Mouse (Mus musculus) gonadal fat pad, adult 2 months (tissue): Measurements from ENCODE around the gene Naxd. TPM values are rescaled to one million over a fixed set of nuclear protein-coding genes. Genes with fewer than 3 reads are reported as not detected.
"Not testable (repeated sequence)": the region's sequence is repeated elsewhere in the genome, so short reads cannot be mapped to it uniquely, and the experiment has no call there.

Experiments used
- DNase-seq: peaks from one replicate; pipeline ENCODE4 v3.0.0-alpha.2; 2012; ENCODE audit warnings: low read depth
- polyA plus RNA-seq: library from polyadenylated mRNA; depleted of rRNA; stranded (reverse); fragments of >200 nt; gene quantifications from 2 replicates; pipeline ENCODE4 v1.2.3, GENCODE M21; 2012; rRNA removed

Gene Naxd
- 186 and 189 TPM in 2 replicates for polyA plus RNA-seq

DNA sequence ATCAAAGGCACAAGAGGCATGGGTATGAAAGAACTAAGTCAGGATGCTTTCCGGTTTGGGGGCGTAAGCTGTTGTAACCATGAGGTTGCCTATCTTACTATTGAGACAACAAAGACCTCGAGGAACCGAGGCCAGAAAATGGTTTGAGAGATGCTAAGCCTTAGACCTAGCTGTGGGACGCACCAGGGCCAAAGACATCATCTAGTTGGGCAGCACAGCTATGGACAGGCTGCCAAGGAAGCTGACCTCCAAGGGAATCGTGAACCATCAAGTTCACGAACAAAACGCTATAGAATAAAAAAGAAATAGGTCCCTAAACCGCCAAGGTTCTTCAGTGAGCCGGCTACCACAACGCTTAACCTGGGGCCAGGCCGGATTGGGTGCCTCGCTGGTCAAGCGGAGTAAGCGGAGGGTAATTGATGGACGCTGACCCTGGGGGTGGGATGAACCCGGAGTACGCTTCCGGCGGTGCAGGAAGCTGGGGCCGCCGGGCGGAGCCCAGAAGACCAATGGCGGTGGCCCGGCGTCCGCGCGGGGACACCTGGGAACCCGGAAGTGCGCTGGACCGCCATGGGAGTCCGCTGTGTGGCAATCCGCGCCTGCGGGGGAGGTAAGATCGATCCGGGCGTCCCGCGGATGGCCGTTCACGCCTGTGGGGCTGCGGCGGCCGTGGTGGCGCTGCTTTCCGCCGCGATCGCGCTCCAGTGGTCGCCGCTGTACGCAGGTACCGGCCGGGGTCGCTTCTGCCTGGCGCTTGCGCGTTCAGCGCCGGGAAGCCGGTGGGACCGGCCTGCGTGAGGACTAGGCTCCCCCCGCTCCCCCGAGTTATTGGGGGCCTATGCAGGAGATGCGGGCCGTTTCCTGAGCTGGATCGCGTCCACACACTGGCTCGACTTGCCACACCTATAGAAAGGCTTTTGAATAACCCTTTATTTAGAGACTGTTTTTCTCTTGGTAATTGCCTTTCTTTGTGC is at the start of gene Naxd:
Naxd (plus strand) TSS at position 490 of the 974 bp plus-strand sequence.
- no peak for DNase-seq

GRCm38 (mm10) chr8:11447910-11448570 is 49.3 kb upstream of the Naxd start:
- no peak for DNase-seq

- DNase-seq, result no peak
These were observed 46.9 kb upstream of the Naxd start for GRCm38 (mm10) chr8:11450184-11451113.

DNA sequence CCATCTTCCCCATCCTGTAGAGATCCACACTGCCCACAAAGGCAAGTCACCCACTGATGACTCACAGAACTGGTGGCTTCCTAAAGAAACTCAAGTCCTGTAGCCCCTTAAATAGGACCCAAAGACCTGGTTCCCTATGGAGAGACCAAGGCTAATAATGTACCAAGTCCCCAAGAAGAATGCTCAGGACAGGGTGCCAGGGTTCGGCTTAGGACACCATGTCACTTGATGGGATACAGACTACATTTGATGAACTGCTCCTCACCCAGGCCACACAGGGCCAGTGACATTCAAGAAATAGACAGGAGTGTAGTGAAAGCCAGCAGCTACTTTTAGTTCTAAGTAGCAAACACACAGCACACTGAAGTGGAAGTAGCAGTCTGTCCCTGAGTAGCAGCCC is 45.2 kb upstream of the Naxd start:
- no peak for DNase-seq

DNA sequence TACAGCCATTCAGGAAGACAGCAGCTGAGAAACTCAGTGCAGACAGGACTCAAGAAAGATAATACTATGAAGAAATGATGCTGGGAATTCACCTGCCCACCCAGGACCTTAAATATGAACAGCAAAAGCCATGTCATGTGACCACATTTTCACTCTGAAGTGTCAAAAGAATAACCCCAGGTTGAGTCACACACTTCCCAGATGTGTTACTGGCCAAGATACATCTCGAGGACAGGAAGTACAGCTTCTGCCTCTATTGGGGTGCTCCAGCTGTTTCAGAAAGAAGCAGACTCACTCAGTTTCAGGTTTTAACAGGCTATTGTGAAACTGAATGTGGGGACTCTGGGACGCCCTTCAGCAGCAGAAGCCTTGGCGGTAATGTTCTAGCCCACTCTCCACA is 44.7 kb upstream of the Naxd start:
- DNase-seq, result no peak

DNA sequence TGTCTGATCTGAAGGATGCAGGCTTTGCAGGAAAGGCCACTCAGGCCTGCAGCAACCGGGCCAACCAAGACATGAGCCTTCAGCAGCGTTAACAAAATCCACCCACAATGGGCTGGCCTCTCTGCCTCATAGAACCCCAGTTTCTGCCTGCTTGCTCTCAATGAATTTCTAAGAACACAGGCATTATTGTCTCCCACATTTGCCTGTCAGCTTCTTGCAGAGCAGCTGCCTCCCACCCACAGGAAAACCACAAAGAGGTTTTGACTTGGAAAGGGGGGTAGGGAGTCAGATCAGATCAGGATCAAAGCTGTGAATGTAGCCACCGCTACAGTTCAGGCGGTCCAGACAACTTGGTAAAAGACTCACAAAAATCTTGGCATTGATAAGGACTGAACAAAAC is 44.3 kb upstream of the Naxd start:
- DNase-seq, result no peak

- no peak for DNase-seq
These were observed 43.1 kb upstream of the Naxd start for GRCm38 (mm10) chr8:11454228-11454627.

- no peak for DNase-seq
These were observed 40.0 kb upstream of the Naxd start for GRCm38 (mm10) chr8:11457278-11457677.

DNA sequence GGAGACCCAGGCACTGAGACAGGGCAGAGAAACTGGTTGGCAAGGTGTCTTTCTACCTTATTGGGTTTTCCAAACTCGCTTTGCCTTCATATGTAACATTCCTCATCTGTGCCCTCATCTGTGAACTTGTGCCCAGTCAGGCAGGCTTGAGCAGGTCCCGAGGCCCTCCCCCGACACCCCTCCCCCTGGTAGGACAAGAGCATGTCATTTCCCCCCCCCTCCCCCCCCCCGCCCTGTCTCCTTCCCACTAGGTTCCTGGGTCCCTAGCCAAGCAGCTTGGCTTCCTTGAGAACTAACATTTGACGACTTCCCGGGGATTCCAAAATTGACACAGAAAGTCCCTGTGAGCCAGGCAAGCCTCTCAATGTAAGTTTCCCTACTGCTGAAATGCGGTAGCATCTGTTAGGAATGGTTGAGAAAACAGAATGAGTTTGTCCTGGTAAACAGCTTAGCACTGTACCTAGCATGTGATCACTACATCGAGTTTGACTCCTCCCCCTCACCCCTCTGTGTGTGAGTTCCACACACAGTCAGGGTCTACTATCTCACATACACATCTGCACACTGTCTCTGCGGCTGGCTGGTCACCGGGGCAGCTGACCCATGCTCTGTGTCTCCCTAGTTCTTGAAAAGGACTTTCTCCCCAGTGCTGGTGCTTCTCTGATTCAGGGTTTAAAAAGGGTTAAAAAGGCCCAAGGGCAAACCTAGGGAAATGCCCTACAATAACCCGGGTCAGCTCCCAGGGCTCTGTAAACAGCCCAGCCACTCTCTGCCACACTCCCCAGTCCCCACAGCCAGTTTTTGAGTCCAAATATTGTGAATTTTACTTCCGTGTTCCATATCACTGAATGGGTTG is 39.1 kb upstream of the Naxd start:
- no peak for DNase-seq

DNA sequence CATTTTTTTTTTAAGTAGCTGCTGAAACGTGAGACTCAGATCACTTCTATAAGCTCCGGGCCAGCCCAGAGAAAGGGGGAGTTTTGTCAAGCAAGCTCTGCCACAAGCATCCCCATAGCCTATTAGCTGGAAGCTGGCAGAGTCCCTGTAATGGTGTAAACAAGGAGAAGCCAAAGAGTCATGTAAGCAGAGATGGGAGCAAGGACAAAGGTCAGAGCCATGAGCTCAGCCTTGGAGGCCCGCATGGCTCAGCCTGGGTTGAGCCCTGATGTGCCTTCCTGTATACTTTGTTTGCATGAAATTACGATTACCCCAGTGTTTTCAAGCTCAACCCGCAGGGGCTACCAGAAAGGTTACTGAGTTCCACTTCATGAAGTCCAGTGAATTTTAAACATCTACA is 38.3 kb upstream of the Naxd start:
- DNase-seq, result no peak

DNA sequence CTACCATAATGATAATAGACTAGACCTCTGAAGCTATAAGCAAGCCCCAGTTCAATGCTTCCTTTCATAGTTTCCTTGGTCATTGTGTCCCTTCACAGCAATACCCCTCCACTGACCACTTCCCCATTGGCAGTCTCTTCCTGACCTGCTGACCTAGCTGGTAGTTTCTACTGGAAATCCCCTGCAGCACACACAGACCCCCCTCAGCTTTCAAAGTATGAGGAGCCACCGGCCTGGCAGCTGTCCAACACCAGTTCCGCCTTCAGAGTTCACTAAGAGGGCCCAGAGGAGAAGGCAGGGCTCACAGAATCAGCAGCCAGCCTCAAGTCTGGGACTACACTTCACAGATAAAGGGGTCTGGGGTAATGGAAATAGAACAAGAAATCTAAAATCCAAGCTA is 36.4 kb upstream of the Naxd start:
- DNase-seq, result no peak

DNA sequence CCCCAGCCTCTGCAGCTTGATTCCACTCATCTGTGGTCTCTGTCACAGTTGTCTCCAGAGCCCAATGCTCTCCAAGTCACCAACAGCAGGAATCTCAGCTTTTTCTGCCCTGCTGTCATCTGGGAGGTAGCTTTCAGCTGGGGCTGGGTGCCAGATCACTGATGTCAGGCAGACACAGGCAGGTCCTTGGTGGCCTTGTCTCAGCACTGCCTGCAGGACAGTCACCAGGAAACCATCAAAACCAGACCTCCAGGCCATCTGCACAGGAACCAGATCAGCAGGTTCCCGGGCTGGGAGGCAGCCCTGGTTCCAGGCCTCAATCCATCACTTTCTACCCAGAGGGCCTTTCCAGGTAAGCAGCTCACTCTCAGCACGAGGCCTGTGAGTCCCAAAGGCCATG is 35.5 kb upstream of the Naxd start:
- DNase-seq, result no peak

- no peak for DNase-seq
These were observed 34.7 kb upstream of the Naxd start for GRCm38 (mm10) chr8:11462641-11463040.

DNA sequence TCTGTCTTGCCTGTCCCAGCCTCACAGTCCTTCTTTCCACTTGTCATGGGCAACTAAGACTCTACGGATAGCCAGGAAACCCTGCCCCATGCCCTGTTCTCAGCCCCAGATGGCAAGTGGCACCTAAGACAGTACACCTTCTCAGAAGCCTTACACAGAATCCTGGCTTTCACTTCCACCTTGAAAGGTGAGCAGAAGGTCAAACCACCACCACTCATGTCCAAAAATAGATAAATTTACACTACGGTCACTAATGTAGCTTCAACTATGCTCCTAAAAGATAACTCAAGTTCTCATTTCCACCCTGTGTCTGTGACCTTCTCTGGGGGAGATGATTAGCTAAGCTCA is 33.8 kb upstream of the Naxd start:
- no peak for DNase-seq

DNA sequence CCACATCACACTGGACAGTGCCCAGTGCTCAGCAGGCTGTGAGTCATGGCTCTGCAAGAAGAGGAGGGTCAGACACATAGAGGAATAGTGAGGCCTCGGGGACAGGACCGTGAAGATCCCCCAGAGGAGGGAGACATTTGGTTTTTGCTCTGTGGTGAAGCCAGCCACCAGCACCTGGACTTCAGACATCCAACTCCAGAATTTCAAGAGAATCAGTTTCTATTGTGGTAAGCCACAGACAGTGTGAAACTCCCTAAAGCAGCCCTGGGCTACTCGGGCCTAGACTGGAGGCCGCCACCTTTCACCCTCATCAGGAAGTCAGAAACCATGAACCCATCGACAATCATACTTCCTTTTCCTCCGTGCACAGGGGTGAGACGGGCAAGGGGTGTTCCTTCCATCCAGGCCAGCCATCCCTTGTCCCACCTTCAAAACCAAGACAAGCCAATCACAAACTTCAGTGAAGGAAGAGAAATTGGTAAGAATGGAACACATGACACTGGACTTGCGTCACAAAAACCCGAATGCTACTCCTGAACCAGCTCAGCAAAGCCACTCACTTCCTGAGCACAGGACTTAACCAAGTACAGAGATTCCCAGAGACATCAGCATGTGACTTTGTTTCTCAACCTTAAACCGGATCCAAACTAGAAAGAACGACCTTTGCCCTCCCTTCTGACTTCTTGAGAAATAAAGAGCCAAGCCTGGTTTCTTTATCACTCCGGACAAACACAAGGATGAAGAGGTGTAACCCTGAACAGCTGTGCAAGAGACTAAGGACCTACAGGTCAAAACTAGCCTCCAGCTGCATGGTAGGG is 33.2 kb upstream of the Naxd start:
- DNase-seq, result no peak

GRCm38 (mm10) chr8:11464707-11464964 is 32.7 kb upstream of the Naxd start:
- no peak for DNase-seq

GRCm38 (mm10) chr8:11465619-11466018 is 31.7 kb upstream of the Naxd start:
- DNase-seq, result no peak

DNA sequence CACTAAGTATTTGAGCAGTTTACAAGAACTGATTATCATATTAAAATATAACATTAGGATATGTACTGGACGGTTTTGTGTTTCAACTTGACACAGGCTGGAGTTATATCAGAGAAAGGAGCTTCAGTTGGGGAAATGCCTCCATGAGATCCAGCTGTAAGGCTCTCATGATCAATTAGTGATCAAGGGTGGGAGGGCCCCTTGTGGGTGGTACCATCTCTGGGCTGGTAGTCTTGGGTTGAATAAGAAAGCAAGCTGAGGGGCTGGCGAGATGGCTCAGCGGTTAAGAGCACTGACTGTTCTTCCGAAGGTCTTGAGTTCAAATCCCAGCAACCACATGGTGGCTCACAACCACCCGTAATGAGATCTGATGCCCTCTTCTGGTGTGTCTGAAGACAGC is 30.8 kb upstream of the Naxd start:
- not testable (repeated sequence) for DNase-seq

GRCm38 (mm10) chr8:11469095-11469494 is 28.2 kb upstream of the Naxd start:
- DNase-seq, result no peak

- no peak for DNase-seq
These were observed 26.6 kb upstream of the Naxd start for GRCm38 (mm10) chr8:11470694-11471093.

DNA sequence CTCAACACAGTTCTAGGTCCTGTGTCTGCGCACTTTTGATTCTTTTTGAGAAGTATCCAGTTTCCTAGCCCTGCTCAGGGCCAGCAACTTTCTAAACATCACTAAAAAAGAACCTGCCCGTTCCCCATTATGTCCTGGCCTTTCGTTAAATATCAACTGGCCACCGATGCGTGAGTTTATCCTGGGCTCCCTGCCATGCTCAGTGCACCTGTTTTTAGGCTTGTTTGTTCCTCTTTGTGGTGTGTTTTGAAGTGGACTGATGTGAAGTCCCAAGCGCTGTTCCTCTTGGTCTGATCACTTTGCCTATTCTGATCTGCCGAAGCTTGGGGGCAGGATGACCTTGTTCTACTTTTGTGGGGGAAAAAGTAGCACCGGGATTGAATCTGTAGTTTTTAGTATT is 26.0 kb upstream of the Naxd start:
- no peak for DNase-seq
